Mouse (Mus musculus): ENCODE measurements around the gene Kctd17.

GRCm38 (mm10) chr15:78476878-78477277, 48.5 kb downstream of the Kctd17 start:
- TF ChIP-seq POLR2A (IDR thresholded peaks at IDR 0.05; ENCODE audit: low read depth, low read length): no peak
- no peak for TF ChIP-seq CTCF (conservative IDR thresholded peaks at IDR 0.05; ENCODE audit: insufficient read depth, insufficient read length, low read depth, low read length)

All from kidney, adult 2 months (tissue).